Mouse (Mus musculus): Measurements from ENCODE around the gene Amigo3. TPM values are rescaled to one million over a fixed set of nuclear protein-coding genes. Genes with fewer than 3 reads are reported as not detected.

Gene Amigo3
- total RNA-seq, 2 experiments from 2014 or later = 1.5 to 2.0 TPM

DNA sequence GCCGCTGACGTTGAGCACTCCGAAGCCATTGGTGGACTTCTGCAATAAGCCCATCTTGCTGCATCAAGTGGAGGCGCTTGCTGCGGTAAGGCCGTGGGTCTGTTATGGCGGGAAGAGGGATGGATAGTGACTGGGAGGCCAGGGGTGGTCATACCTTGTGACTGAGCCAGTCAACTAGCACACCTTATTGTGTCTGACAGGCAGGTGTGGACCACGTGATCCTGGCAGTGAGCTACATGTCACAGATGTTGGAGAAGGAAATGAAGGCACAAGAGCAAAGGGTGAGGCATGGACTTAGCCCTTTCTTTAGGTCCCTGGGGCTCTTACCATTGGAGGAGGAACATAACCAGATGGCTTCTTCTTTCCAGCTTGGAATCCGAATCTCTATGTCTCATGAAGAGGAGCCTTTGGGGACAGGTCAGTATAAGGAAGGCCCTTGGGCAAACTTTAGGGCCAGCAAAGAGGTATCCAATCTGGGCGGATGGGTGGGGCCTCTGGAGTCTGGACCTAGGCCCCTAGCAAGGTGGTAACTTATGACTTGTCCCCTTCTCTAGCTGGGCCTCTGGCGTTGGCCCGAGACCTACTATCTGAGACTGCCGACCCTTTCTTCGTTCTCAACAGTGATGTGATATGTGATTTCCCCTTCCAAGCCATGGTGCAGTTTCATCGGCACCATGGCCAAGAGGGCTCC is 3.3 kb upstream of the Amigo3 start:
- intact Hi-C loops (cut with DNase I) = loop anchor here (5.0 kb wide), 2 partner anchors 87 to 147 kb away; no protein-coding TSS in a partner anchor
- DNase-seq (ENCODE audit: low spot score in 2 of 2) = no peak

DNA sequence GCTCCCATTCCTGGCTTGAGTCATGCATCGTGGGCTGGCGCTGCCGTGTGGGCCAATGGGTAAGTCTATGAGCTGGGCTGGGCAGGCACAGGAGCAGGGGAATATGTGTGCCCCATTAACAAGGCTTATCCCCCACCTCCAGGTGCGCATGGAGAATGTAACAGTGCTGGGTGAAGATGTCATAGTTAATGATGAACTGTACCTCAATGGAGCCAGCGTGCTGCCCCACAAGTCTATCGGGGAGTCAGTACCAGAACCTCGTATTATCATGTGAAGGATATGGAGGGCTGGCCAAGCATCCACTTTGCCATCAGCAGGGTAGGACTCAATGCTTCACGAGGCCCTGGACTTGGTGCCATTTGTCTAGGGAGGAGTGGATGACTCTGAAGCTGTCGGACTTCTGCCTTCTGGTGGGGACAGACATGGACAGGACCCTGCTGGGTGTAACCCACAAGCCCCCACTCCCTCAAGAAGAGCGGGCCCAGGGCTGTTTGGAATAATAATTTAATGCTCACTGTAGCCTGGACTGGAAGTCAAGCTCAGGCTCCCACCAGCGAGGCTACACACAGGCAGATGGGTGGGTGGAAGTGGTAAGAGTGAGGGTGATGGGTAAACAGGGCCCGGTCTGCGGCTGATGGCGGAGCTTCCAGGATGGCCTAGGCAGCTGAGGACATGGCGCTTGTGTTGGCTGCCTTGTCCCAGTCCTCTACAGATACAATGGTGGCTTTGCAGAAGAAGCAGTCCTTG is 1.6 kb upstream of the Amigo3 start:
- intact Hi-C loops (cut with DNase I) = loop anchor here (5.0 kb wide), 1 partner anchor 149 kb away; no protein-coding TSS in a partner anchor
- no peak for DNase-seq (ENCODE audit: low spot score in 2 of 2)

DNA sequence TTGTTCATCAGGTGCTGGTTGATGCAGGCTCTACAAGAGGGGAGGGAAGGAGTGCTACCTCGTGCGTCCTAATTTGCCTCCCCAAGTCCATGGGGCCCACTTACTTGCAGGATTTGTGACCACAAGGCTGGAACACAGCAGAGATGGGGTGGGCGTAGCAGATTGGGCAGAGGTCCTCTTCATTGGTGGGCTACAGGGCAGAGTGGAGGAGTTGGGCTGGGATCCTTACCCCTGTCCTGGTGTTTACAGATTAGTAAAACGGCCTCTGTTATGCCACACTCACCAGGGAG is 1.1 kb upstream of the Amigo3 start:
- intact Hi-C loops (cut with DNase I) = loop anchor here (5.0 kb wide), 1 partner anchor 150 kb away; no protein-coding TSS in a partner anchor
- DNase-seq (ENCODE audit: low spot score in 2 of 2) = no peak

GRCm38 (mm10) chr9:108052411-108052810 is 548 bp upstream of the Amigo3 start:
- no peak for DNase-seq (ENCODE audit: low spot score in 2 of 2)
- intact Hi-C loops (cut with DNase I) = loop anchor here (5.0 kb wide), 1 partner anchor 150 kb away; no protein-coding TSS in a partner anchor

GRCm38 (mm10) chr9:108053665-108054225 is 786 bp downstream of the Amigo3 start:
- no peak for DNase-seq (ENCODE audit: low spot score in 2 of 2)
- intact Hi-C loops (cut with DNase I) = loop anchor here (5.0 kb wide), 1 partner anchor 151 kb away; no protein-coding TSS in a partner anchor

- intact Hi-C loops (cut with DNase I) = loop anchor here (5.0 kb wide), 1 partner anchor 152 kb away; no protein-coding TSS in a partner anchor
- no peak for DNase-seq (ENCODE audit: low spot score in 2 of 2)
Observed at GRCm38 (mm10) chr9:108054331-108055040, 1.5 kb downstream of the Amigo3 start.

- intact Hi-C loops (cut with DNase I) = no loop called here
- DNase-seq (ENCODE audit: low spot score in 2 of 2) = no peak
Observed at GRCm38 (mm10) chr9:108055061-108055460, 2.1 kb downstream of the Amigo3 start.

DNA sequence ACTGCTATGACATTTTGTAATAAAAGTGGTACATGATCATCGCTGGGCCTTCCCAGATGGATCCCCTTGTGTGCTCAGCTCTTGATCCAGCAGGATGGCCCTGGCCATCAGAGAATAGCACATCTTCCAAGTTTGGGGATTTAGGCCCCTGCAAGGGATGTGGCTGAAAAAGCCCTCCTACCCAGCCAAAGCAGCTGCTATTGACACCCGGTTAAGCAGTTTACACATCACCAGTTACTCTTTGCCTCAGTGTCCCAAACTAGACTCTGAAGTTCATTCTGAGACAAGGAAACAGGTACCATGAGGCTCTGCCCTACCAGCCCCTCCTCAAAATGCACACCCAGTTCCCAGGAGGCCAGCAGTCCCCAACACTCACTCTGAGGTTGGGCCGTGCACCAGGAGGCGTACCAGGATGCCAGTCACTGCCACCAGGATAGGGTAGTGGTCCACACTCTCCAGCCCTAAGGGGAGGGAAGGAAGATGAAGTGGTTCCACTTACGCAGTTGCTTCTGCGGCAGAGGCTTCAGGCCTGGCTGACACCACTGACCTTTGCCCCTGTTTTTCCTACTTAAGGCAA is 2.8 kb downstream of the Amigo3 start:
- DNase-seq (ENCODE audit: low spot score in 2 of 2) = no peak
- intact Hi-C loops (cut with DNase I) = no loop called here

DNA sequence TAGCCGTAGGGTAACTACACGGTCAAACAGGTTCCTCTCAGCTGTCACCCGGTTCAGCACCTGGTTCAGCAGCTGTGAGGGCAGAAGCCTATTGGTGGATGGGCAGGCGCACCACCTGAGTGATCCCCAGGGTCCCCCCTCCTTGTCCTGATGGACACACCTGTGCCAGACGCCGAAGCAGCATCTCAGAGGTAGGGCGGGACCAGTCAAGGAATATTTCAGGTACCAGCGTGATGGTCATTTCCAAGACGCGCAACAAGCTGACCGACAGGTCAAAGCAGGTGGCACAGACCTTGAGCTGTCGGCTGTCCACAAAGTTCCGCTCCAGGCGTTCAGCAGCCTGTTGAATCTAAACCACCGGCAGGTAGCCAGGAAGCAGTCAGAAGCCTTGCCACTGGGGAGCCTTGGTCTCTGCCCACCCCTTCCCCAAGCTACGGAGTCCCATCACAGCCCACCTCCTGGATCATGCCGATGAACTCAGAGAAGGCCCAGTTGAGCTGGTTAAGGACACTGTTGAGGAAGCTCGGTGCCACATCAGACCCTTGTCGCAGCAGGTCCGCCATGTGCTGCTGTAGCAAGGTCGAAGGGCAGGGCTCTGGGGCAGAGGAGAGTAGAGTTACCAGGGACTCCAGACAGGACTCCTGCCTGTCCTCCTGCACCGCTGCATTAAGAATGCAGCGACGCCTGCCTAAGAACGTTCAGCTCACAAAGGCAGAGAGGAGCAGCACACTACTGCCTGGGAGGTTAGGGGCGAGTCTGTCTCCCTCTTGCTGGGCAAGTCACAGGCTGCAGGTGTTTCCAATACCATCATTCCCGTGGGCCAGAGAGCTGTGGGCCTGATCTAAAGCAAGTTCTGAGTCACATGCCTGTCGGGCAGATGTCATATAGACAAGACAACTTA is 3.7 kb downstream of the Amigo3 start:
- intact Hi-C loops (cut with DNase I) = no loop called here
- no peak for DNase-seq (ENCODE audit: low spot score in 2 of 2)

DNA sequence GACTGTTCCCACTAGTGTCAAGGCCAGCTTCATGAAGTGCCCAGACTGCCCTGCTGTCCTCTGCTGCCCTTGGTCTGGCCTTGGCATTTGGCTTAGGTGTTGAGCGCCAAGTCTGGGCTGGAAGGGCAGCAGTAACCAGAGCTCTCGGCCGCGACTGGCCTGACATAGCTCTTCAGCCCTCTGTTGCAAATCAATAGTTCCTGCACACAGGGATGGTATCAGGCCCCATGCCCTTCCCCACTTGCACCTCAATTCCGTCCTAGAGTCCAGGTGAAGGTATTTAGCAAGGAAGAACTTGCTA is 4.3 kb downstream of the Amigo3 start:
- intact Hi-C loops (cut with DNase I) = no loop called here
- DNase-seq (ENCODE audit: low spot score in 2 of 2) = no peak

GRCm38 (mm10) chr9:108058291-108058690 is 5.3 kb downstream of the Amigo3 start:
- intact Hi-C loops (cut with DNase I) = no loop called here
- no peak for DNase-seq (ENCODE audit: low spot score in 2 of 2)

DNA sequence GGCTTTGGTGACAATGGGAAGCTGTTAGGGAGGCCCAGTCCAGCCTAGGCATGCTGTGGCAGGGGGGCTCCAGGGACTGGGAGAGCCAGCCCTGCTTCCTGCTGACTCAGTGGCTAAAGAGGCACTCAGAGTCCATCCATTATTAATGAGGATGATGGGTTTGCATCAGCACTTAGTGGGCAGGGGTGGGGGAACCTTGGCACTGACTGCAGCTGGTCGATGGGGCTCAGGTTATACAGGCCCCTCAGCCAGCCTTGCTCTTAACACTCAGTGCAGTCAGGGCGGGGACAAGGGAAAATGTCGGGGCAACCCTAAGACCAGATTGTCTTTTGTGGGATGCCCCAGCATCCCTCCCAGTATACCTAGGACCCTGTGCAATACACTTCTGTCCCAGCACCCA is 9.2 kb downstream of the Amigo3 start:
- intact Hi-C loops (cut with DNase I) = no loop called here
- no peak for DNase-seq (ENCODE audit: low spot score in 2 of 2)

GRCm38 (mm10) chr9:108063361-108063760 is 10.4 kb downstream of the Amigo3 start:
- no peak for DNase-seq (ENCODE audit: low spot score in 2 of 2)
- intact Hi-C loops (cut with DNase I) = no loop called here

GRCm38 (mm10) chr9:108065491-108066011 is 12.6 kb downstream of the Amigo3 start:
- peak; percentile 79 to 82 for DNase-seq (ENCODE audit: low spot score in 2 of 2)
- intact Hi-C loops (cut with DNase I) = loop anchor here (5.0 kb wide), 1 partner anchor 163 kb away; no protein-coding TSS in a partner anchor

GRCm38 (mm10) chr9:108067199-108067598 is 14.2 kb downstream of the Amigo3 start:
- no peak for DNase-seq (ENCODE audit: low spot score in 2 of 2)

GRCm38 (mm10) chr9:108067900-108068299 is 14.9 kb downstream of the Amigo3 start:
- peak; percentile 88 to 89 for DNase-seq (ENCODE audit: low spot score in 2 of 2)
- intact Hi-C loops (cut with DNase I) = loop anchor here (5.0 kb wide), 1 partner anchor 166 kb away; no protein-coding TSS in a partner anchor

More at GRCm38 (mm10) chr9:108067199-108067598, 14.2 kb downstream of the Amigo3 start:
- intact Hi-C loops (cut with DNase I) = loop anchor here (5.0 kb wide), 1 partner anchor 165 kb away; no protein-coding TSS in a partner anchor

GRCm38 (mm10) chr9:108069007-108069406 is 16.0 kb downstream of the Amigo3 start:
- intact Hi-C loops (cut with DNase I) = loop anchor here (5.0 kb wide), 1 partner anchor 167 kb away; no protein-coding TSS in a partner anchor
- DNase-seq (ENCODE audit: low spot score in 2 of 2) = no peak

DNA sequence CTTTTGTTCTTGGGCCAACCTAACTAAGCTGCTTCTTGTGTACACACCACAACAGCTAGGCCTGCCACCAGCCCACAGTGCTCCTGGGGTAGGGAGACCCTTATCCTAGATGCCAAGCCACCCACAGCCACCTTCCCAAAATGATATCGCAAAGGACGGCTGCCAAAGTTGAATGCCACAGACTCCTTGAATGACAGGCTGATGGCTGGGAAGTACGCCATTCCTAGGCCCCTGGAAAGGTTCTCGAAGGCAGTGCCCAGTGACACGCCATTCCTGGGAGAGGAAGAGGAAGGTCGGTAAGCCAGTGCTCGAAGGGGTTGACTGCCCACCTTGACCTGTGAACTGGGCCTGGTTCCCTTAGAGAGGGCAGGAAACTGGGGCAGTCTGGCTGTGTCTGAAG is 16.6 kb downstream of the Amigo3 start:
- no peak for DNase-seq (ENCODE audit: low spot score in 2 of 2)
- intact Hi-C loops (cut with DNase I) = loop anchor here (5.0 kb wide), 1 partner anchor 167 kb away; no protein-coding TSS in a partner anchor

Data from left cerebral cortex, postnatal 14 days (tissue).